Comparison of ENCODE assay signal across 9 mouse cellular contexts in genomic region chr6:50526597-50527024, GRCm38 (mm10). TPM values are rescaled to one million over a fixed set of nuclear protein-coding genes. Genes with fewer than 3 reads are reported as not detected.
DNase-seq lines count a peak whose midpoint lies in the region; ATAC-seq and TF ChIP-seq lines count a peak whose summit lies in the region.
"Had no signal": no experiment of that assay in that cellular context is flagged by ENCODE, and none has a peak within 500 bp of the region (broad histone marks: within the 10 kb centered on the region; RNA-seq: fewer than 3 reads in every experiment).

No protein-coding gene starts in this region.

- H3K27ac ChIP-seq in heart, embryonic 12.5 days (ENCODE audit: poor library complexity, severe bottlenecking): no peak overlapping the region
- no peak overlapping the region for H3K27ac ChIP-seq in layer of hippocampus, adult 2 months
- H3K27ac ChIP-seq: midbrain, embryonic 12.5 days had no signal

- WGBS in heart, embryonic 12.5 days: 29% methylated on average over 7 of the region's 7 CpGs

- H3K36me3 ChIP-seq in heart, embryonic 12.5 days: no peaks in the 10 kb centered on the region
- H3K36me3 ChIP-seq: midbrain, embryonic 12.5 days had no signal

- H3K4me3 ChIP-seq in heart, embryonic 12.5 days: no peak overlapping the region
- no peak overlapping the region for H3K4me3 ChIP-seq in layer of hippocampus, adult 2 months
- H3K4me3 ChIP-seq: midbrain, embryonic 12.5 days had no signal

- ATAC-seq in heart, embryonic 12.5 days (ENCODE audit: insufficient number of reproducible peaks, low FRiP score): no peak
- peak; percentile 74 for ATAC-seq in granulocyte monocyte progenitor cell, adult 5-6 weeks (replicated peaks; ENCODE audit: poor library complexity, severe bottlenecking)

- no peak overlapping the region for H3K4me2 ChIP-seq in heart, embryonic 12.5 days
- H3K4me2 ChIP-seq: midbrain, embryonic 12.5 days had no signal

- no peak overlapping the region for H3K9ac ChIP-seq in heart, embryonic 12.5 days
- H3K9ac ChIP-seq: midbrain, embryonic 12.5 days had no signal

- peak; percentile 85 for DNase-seq in heart, adult 11 months
- DNase-seq in ZHBTc4 (ENCODE audit: low read depth, low spot score): peak; percentile 77
- DNase-seq in cerebellum, postnatal 36 days: peak; percentile 65 to 83
- peak; percentile 55 to 82 for DNase-seq in layer of hippocampus, adult 2 months (ENCODE audit: low spot score in 2 of 2)
- DNase-seq in lung, postnatal 36 days: peak; percentile 79
- peak; percentile 78 for DNase-seq in right cerebral cortex, postnatal 4 days

- no peaks in the 10 kb centered on the region for H3K27me3 ChIP-seq in heart, embryonic 12.5 days (replicated peaks)
- H3K27me3 ChIP-seq: midbrain, embryonic 12.5 days had no signal

- H3K4me1 ChIP-seq in heart, embryonic 12.5 days (replicated peaks): peaks cover 6% of the 10 kb centered on the region; the same call in 1 of the 2 replicates

- no peaks in the 10 kb centered on the region for H3K9me3 ChIP-seq in heart, embryonic 12.5 days (replicated peaks)
- H3K9me3 ChIP-seq: midbrain, embryonic 12.5 days had no signal

- peak; percentile 95 for TF ChIP-seq CTCF in layer of hippocampus, adult 2 months (conservative IDR thresholded peaks at IDR 0.05)

RNA-seq across cellular contexts. Expression of gene Cycs, which starts 39.7 kb away (rescaled TPM):
- 176 and 183 TPM in 2 replicates for polyA plus RNA-seq in heart, embryonic 12.5 days (2016; fragmentation: Nextera tagmentation; extraction: Ambion mirVana)
- total RNA-seq in granulocyte monocyte progenitor cell, adult 5-6 weeks (2014; fragmentation: Nextera tagmentation): 107 and 124 TPM in 2 replicates
- 136 and 163 TPM in 2 replicates for total RNA-seq in granulocyte monocyte progenitor cell, adult 5-6 weeks (2017)
- 10 to 100 TPM; 44.7 to 46.1 TPM for total RNA-seq in layer of hippocampus, adult 2 months (2021)
